Mouse (Mus musculus): ENCODE measurements at regions not wholly inside any gene's neighbourhood (a gene's known extent, or its start where the extent isn't known, plus 50 kb on each side); places are given as distances from the start of the nearest gene placed in this dataset.
"Not testable (repeated sequence)": the region's sequence is repeated elsewhere in the genome, so short reads cannot be mapped to it uniquely, and the experiment has no call there.

DNA sequence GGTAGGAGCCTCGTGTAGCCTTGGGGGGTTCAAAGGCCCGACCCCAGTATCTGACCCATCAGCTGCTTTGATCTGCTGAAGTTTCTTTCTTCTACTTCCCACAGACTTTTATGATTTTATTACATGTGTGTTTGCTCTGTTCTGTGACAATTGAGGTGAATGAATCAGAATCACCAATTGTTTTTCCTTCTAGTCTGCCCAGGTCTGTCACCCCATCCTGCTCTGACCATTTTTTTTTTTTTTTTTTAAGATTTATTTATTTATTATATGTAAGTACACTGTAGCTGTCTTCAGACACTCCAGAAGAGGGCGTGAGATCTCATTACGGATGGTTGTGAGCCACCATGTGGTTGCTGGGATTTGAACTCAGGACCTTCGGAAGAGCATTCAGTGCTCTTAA lies 170.6 kb downstream of the Bcl2l11 start:
- not testable (repeated sequence) for H3K36me3 ChIP-seq (ENCODE audit: insufficient read depth, low read length); H3K4me1 ChIP-seq (ENCODE audit: insufficient read depth, low read length); H3K27ac ChIP-seq (ENCODE audit: low read length); H3K4me2 ChIP-seq (replicated peaks; ENCODE audit: low read depth, low read length); ATAC-seq (ENCODE audit: low FRiP score, low TSS enrichment); H3K9ac ChIP-seq (replicated peaks; ENCODE audit: low read length); H3K27me3 ChIP-seq (ENCODE audit: insufficient read depth, low read length); H3K9me3 ChIP-seq (ENCODE audit: low read length); H3K4me3 ChIP-seq (ENCODE audit: low read length)
- WGBS = 46% methylated on average over 5 of the region's 5 CpGs

DNA sequence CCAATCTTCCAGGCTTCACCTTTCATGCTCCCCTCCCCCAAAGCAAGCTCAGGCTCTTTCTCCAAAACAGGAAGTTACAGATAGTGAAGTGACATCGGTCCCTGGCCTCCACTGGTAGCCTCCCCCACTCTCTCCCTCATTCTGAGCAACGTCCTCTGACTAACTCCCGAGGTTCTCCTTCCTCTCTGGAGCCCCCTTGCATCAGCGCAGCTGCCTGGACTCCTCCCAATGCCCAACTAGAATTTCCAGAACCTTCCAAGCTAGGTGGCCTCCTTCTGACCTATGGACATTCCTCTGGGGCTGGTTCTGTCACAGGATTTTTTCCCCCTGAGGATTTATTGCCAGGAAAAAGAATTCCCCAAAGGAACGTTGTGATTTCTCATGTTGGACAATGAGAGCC lies 171.1 kb downstream of the Bcl2l11 start:
- 12% methylated on average over 5 of the region's 5 CpGs for WGBS
- Histone ChIP-seq H3K4me3 (ENCODE audit: low read length) (no peak overlapping the region), H3K36me3 (ENCODE audit: insufficient read depth, low read length) (no peaks in the 10 kb centered on the region), H3K4me2 (replicated peaks; ENCODE audit: low read depth, low read length) (no peak overlapping the region), H3K9ac (replicated peaks; ENCODE audit: low read length) (no peak overlapping the region), H3K4me1 (ENCODE audit: insufficient read depth, low read length) (peaks cover 7% of the 10 kb centered on the region), H3K9me3 (ENCODE audit: low read length) (peaks cover 2% of the 10 kb centered on the region; the same call in 1 of the 2 replicates), H3K27ac (ENCODE audit: low read length) (no peak overlapping the region), H3K27me3 (ENCODE audit: insufficient read depth, low read length) (no peaks in the 10 kb centered on the region)
- ATAC-seq (ENCODE audit: low FRiP score, low TSS enrichment) = 0 out of 2 replicates have a peak, but pooled peaks have one; percentile 57

- Histone ChIP-seq H3K4me1 (ENCODE audit: insufficient read depth, low read length) (peaks cover 7% of the 10 kb centered on the region), H3K9me3 (ENCODE audit: low read length) (no peaks in the 10 kb centered on the region), H3K27ac (ENCODE audit: low read length) (no peak overlapping the region), H3K9ac (replicated peaks; ENCODE audit: low read length) (no peak overlapping the region), H3K27me3 (ENCODE audit: insufficient read depth, low read length) (no peaks in the 10 kb centered on the region), H3K4me3 (ENCODE audit: low read length) (no peak overlapping the region), H3K4me2 (replicated peaks; ENCODE audit: low read depth, low read length) (no peak overlapping the region), H3K36me3 (ENCODE audit: insufficient read depth, low read length) (no peaks in the 10 kb centered on the region)
- no peak for ATAC-seq (ENCODE audit: low FRiP score, low TSS enrichment)
- 47% methylated on average over 5 of the region's 5 CpGs for WGBS
Observed at GRCm38 (mm10) chr2:128297821-128298220, 172.0 kb downstream of the Bcl2l11 start.

GRCm38 (mm10) chr2:128298996-128299395 lies 173.2 kb downstream of the Bcl2l11 start:
- H3K27ac ChIP-seq (ENCODE audit: low read length) = no peak overlapping the region
- H3K9ac ChIP-seq (replicated peaks; ENCODE audit: low read length) = no peak overlapping the region
- ATAC-seq (ENCODE audit: low FRiP score, low TSS enrichment) = no peak
- WGBS = 94% methylated on average over 8 of the region's 8 CpGs
- no peaks in the 10 kb centered on the region for H3K36me3 ChIP-seq (ENCODE audit: insufficient read depth, low read length)
- peaks cover 7% of the 10 kb centered on the region for H3K4me1 ChIP-seq (ENCODE audit: insufficient read depth, low read length)
- H3K9me3 ChIP-seq (ENCODE audit: low read length) = no peaks in the 10 kb centered on the region
- H3K4me3 ChIP-seq (ENCODE audit: low read length) = no peak overlapping the region
- H3K4me2 ChIP-seq (replicated peaks; ENCODE audit: low read depth, low read length) = no peak overlapping the region
- H3K27me3 ChIP-seq (ENCODE audit: insufficient read depth, low read length) = no peaks in the 10 kb centered on the region

GRCm38 (mm10) chr2:128301709-128302108 lies 175.9 kb downstream of the Bcl2l11 start:
- no peaks in the 10 kb centered on the region for H3K27me3 ChIP-seq (ENCODE audit: insufficient read depth, low read length)
- ATAC-seq (ENCODE audit: low FRiP score, low TSS enrichment) = no peak
- H3K4me3 ChIP-seq (ENCODE audit: low read length) = no peak overlapping the region
- 11% methylated on average over 8 of the region's 8 CpGs for WGBS
- H3K27ac ChIP-seq (ENCODE audit: low read length) = no peak overlapping the region
- peaks cover 5% of the 10 kb centered on the region for H3K4me1 ChIP-seq (ENCODE audit: insufficient read depth, low read length)
- no peaks in the 10 kb centered on the region for H3K36me3 ChIP-seq (ENCODE audit: insufficient read depth, low read length)
- H3K4me2 ChIP-seq (replicated peaks; ENCODE audit: low read depth, low read length) = no peak overlapping the region
- H3K9ac ChIP-seq (replicated peaks; ENCODE audit: low read length) = no peak overlapping the region
- no peaks in the 10 kb centered on the region for H3K9me3 ChIP-seq (ENCODE audit: low read length)

GRCm38 (mm10) chr2:128304063-128304712 lies 178.3 kb downstream of the Bcl2l11 start:
- H3K4me1 ChIP-seq (ENCODE audit: insufficient read depth, low read length) = no peaks in the 10 kb centered on the region
- H3K9me3 ChIP-seq (ENCODE audit: low read length) = no peaks in the 10 kb centered on the region
- no peak overlapping the region for H3K4me2 ChIP-seq (replicated peaks; ENCODE audit: low read depth, low read length)
- no peak overlapping the region for H3K27ac ChIP-seq (ENCODE audit: low read length)
- H3K36me3 ChIP-seq (ENCODE audit: insufficient read depth, low read length) = no peaks in the 10 kb centered on the region
- H3K9ac ChIP-seq (replicated peaks; ENCODE audit: low read length) = no peak overlapping the region
- ATAC-seq (ENCODE audit: low FRiP score, low TSS enrichment) = no peak
- H3K4me3 ChIP-seq (ENCODE audit: low read length) = no peak overlapping the region
- 40% methylated on average over 12 of the region's 12 CpGs for WGBS
- H3K27me3 ChIP-seq (ENCODE audit: insufficient read depth, low read length) = no peaks in the 10 kb centered on the region

DNA sequence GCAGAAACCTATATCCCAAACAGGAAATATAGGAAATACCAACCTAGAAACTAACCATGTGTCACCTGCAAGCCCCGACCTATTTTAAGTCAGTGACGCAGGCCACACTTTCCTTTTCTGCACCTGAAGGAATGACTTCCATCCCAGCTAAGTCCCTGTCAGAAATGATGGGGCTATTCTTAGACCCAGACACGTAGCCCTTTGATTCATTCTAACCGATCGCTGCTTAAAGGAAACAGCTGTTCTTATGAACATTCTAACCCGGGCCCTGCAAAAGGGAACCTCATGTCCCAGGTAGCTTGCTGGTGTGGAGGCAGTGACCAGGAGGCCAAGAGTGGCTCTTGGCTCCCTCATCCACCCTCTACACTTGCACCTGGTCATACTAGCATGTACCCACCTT lies 180.9 kb downstream of the Bcl2l11 start:
- ATAC-seq (ENCODE audit: low FRiP score, low TSS enrichment) = no peak
- peaks cover 8% of the 10 kb centered on the region; the same call in 1 of the 2 replicates for H3K4me1 ChIP-seq (ENCODE audit: insufficient read depth, low read length)
- no peaks in the 10 kb centered on the region for H3K9me3 ChIP-seq (ENCODE audit: low read length)
- 73% methylated on average over 6 of the region's 6 CpGs for WGBS
- no peaks in the 10 kb centered on the region for H3K27me3 ChIP-seq (ENCODE audit: insufficient read depth, low read length)
- no peak overlapping the region for H3K4me2 ChIP-seq (replicated peaks; ENCODE audit: low read depth, low read length)
- H3K27ac ChIP-seq (ENCODE audit: low read length) = no peak overlapping the region
- H3K9ac ChIP-seq (replicated peaks; ENCODE audit: low read length) = no peak overlapping the region
- no peak overlapping the region for H3K4me3 ChIP-seq (ENCODE audit: low read length)
- H3K36me3 ChIP-seq (ENCODE audit: insufficient read depth, low read length) = no peaks in the 10 kb centered on the region

DNA sequence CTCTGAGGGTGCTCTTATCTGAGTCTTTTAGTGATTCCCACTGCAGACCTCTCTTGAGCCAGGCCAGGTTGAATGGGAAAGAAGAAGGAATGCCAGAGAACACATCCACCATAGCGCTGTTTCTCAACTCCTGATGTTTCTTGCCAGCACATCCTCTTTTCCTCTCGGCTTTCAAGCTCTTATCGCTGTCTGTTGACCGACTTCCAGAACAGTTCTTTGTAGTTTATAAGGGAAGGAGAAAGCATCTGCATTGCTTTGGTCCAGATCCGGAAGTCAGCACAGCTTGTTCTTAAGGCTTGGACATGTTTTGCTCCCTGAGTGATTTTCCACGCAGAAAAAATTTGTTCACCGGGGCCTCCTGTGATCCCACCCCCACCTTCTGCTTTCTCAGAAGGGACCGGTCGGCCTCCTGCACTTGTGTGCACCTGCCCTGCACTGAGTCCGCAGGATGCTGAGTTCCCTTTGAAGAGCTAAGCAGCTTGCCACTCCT lies 183.7 kb downstream of the Bcl2l11 start:
- no peak overlapping the region for H3K9ac ChIP-seq (replicated peaks; ENCODE audit: low read length)
- H3K36me3 ChIP-seq (ENCODE audit: insufficient read depth, low read length) = no peaks in the 10 kb centered on the region
- peaks cover 28% of the 10 kb centered on the region for H3K4me1 ChIP-seq (ENCODE audit: insufficient read depth, low read length)
- H3K4me2 ChIP-seq (replicated peaks; ENCODE audit: low read depth, low read length) = no peak overlapping the region
- H3K27ac ChIP-seq (ENCODE audit: low read length) = no peak overlapping the region
- H3K9me3 ChIP-seq (ENCODE audit: low read length) = no peaks in the 10 kb centered on the region
- no peaks in the 10 kb centered on the region for H3K27me3 ChIP-seq (ENCODE audit: insufficient read depth, low read length)
- 39% methylated on average over 10 of the region's 10 CpGs for WGBS
- ATAC-seq (ENCODE audit: low FRiP score, low TSS enrichment) = no peak
- H3K4me3 ChIP-seq (ENCODE audit: low read length) = no peak overlapping the region

GRCm38 (mm10) chr2:128310081-128310480 lies 184.2 kb downstream of the Bcl2l11 start:
- Histone ChIP-seq H3K4me2 (replicated peaks; ENCODE audit: low read depth, low read length) (no peak overlapping the region), H3K4me1 (ENCODE audit: insufficient read depth, low read length) (peaks cover 28% of the 10 kb centered on the region), H3K9me3 (ENCODE audit: low read length) (no peaks in the 10 kb centered on the region), H3K27me3 (ENCODE audit: insufficient read depth, low read length) (no peaks in the 10 kb centered on the region), H3K9ac (replicated peaks; ENCODE audit: low read length) (no peak overlapping the region), H3K27ac (ENCODE audit: low read length) (no peak overlapping the region), H3K4me3 (ENCODE audit: low read length) (no peak overlapping the region), H3K36me3 (ENCODE audit: insufficient read depth, low read length) (no peaks in the 10 kb centered on the region)
- WGBS = 34% methylated on average over 5 of the region's 5 CpGs
- ATAC-seq (ENCODE audit: low FRiP score, low TSS enrichment) = no peak; the same call in 1 of the 2 replicates

- no peaks in the 10 kb centered on the region for H3K27me3 ChIP-seq (ENCODE audit: insufficient read depth, low read length)
- peak; percentile 47; the same call in 1 of the 2 replicates for ATAC-seq (ENCODE audit: low FRiP score, low TSS enrichment)
- peak overlapping the region; percentile 16 for H3K4me3 ChIP-seq (ENCODE audit: low read length)
- H3K27ac ChIP-seq (ENCODE audit: low read length) = no peak overlapping the region
- peak overlapping the region; percentile 48 for H3K4me2 ChIP-seq (replicated peaks; ENCODE audit: low read depth, low read length)
- WGBS = 3% methylated on average over 14 of the region's 14 CpGs
- H3K9me3 ChIP-seq (ENCODE audit: low read length) = no peaks in the 10 kb centered on the region
- peaks cover 28% of the 10 kb centered on the region for H3K4me1 ChIP-seq (ENCODE audit: insufficient read depth, low read length)
- H3K9ac ChIP-seq (replicated peaks; ENCODE audit: low read length) = peak overlapping the region; percentile 58
- no peaks in the 10 kb centered on the region for H3K36me3 ChIP-seq (ENCODE audit: insufficient read depth, low read length)
Observed at GRCm38 (mm10) chr2:128312084-128312594, 186.3 kb downstream of the Bcl2l11 start.
